Mouse (Mus musculus) lung, adult 2 months (tissue): Measurements from ENCODE around the gene Krt28. TPM values are rescaled to one million over a fixed set of nuclear protein-coding genes. Genes with fewer than 3 reads are reported as not detected.

Experiments
- DNase-seq: peaks from one replicate; pipeline ENCODE4 v3.0.0; 2022
- H3K4me1 ChIP-seq: fragments of 200-500 bp; 2 replicates; pipeline ENCODE4 v1.6.1; 2011; ENCODE audit warnings: low read length; ENCODE audit not compliant: control insufficient read depth, insufficient read depth
- H3K4me3 ChIP-seq: fragments of 200-500 bp; replicated peaks from 2 replicates; pipeline ENCODE3; 2011; ENCODE audit warnings: low read depth, mild to moderate bottlenecking, control low read depth, low read length; ENCODE audit errors: extremely low read depth
- CTCF ChIP-seq: fragments of 200-500 bp; IDR thresholded peaks from 2 replicates; pipeline ENCODE4 v1.5.1; 2011; ENCODE audit warnings: mild to moderate bottlenecking, low read length, control low read depth; ENCODE audit not compliant: insufficient read depth
- POLR2A ChIP-seq: fragments of 200-500 bp; IDR thresholded peaks from 2 replicates; pipeline ENCODE4 v1.6.1; 2011; ENCODE audit warnings: low read depth, mild to moderate bottlenecking, control low read depth, low read length, borderline replicate concordance; ENCODE audit errors: extremely low read depth
- WGBS: fragments of 180-500 bp; shearing (Covaris S2); methylation state at CpG from one replicate; pipeline ENCODE4 v1.1.7; 2018; 5-methylcytosine and 5-hydroxymethylcytosine counted together
- polyA plus RNA-seq: library from polyadenylated mRNA; depleted of rRNA; stranded (reverse); fragments of >200 nt; gene quantifications from 2 replicates; pipeline ENCODE4 v1.2.3, GENCODE M21; 2012; rRNA removed

The Krt28 gene
- polyA plus RNA-seq, 1 experiment: 0.15 TPM

DNA sequence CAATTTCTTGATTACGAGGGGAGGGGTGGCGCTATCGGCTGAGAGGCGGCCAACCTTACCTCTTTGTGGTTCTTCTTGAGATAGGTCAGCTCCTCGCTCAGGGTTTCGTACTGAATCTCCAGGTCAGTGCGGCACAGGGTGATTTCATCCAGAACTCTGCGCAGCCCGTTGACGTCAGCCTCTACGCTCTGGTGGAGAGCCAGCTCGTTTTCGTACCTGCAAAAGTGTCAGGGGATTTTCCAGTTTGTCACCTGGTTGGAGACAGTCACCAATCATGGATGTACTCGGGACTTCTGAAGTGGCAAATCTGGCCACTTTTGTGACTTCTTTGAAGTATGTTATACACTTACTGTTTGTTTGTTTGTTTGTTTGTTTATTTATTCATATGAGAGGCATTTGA is 53.6 kb downstream of the Krt28 start:
- H3K4me3 ChIP-seq: no peak overlapping the region
- H3K4me1 ChIP-seq: no peaks in the 10 kb centered on the region
- 87% methylated on average over 14 of the region's 14 CpGs for WGBS
- no peak for DNase-seq
- no peak for TF ChIP-seq CTCF
- TF ChIP-seq POLR2A: no peak

DNA sequence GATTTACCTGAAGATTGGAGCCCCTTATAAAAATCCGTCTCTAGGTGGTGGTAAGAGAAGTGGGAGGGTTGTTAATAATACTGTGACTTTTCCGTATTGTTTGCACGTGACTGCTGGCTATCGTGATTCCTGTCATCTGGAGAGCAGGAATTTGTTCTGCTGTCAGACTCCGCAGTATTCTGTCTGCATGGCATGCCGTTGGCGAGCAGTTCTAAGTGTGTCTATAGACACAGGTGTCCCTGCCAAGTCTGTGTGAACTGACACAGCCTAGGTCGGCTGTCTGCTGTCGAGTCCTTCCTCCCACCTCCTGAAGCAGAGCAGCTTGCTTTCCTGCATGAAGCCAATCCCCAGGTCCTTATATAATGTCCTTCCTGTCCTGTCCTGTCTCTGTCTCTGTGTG is 55.6 kb downstream of the Krt28 start:
- 33% methylated on average over 9 of the region's 9 CpGs for WGBS
- TF ChIP-seq POLR2A (no peak), CTCF (no peak)
- no peak for DNase-seq
- Histone ChIP-seq H3K4me3 (no peak overlapping the region), H3K4me1 (no peaks in the 10 kb centered on the region)

DNA sequence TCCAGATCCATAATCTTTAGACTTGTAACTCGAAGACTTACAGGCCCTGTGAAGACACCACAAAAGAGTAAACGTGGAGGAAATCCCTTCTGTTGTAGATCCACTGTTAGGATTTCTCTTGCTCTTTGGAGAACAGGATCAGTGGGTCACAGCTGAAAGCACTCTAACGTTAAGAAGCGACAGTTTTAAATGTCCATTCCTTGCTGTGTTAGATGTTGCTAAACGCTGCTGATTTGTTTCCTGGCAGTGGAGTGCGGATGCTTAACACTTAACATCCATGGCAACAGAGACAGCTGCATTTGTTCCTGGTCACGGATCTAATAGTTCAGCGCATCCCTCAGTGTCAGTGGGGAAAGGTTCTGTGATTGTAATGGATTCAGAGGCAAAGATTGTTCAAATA is 58.2 kb downstream of the Krt28 start:
- no peak for DNase-seq
- Histone ChIP-seq H3K4me3 (no peak overlapping the region), H3K4me1 (no peaks in the 10 kb centered on the region)
- 56% methylated on average over 8 of the region's 8 CpGs for WGBS
- TF ChIP-seq CTCF (no peak), POLR2A (no peak)

Other genes with a start within 250 kb of the Krt28 start
- 15.5 and 19.7 TPM in 2 replicates for gene Ccr7, start 219.8 kb downstream of the Krt28 start, polyA plus RNA-seq
- 19.3 and 20.8 TPM in 2 replicates for gene Smarce1, start 143.9 kb downstream of the Krt28 start, polyA plus RNA-seq
- 0.11 and 0.12 TPM in 2 replicates for gene Krt222, start 130.8 kb downstream of the Krt28 start, polyA plus RNA-seq
- gene Krt24, start 89.6 kb downstream of the Krt28 start, polyA plus RNA-seq: not detected in 2 replicates
- not detected in 2 replicates for gene Krt25, start 52.0 kb downstream of the Krt28 start, polyA plus RNA-seq
- not detected in 2 replicates for gene Krt26, start 36.9 kb downstream of the Krt28 start, polyA plus RNA-seq
- gene Krt27, start 23.8 kb downstream of the Krt28 start, polyA plus RNA-seq: not detected in 2 replicates
- gene Krt10, start 14.5 kb upstream of the Krt28 start, polyA plus RNA-seq: 1.0 and 1.1 TPM in 2 replicates
- 0.06 TPM in 1 of 2 replicates, not detected in the other for gene Krt12, start 47.4 kb upstream of the Krt28 start, polyA plus RNA-seq
- gene Krt20, start 63.2 kb upstream of the Krt28 start, polyA plus RNA-seq: 0.72 TPM in 1 of 2 replicates, not detected in the other
- 20.2 and 26.1 TPM in 2 replicates for gene Krt23, start 118.2 kb upstream of the Krt28 start, polyA plus RNA-seq
- not detected in 2 replicates for gene Krt39, start 146.4 kb upstream of the Krt28 start, polyA plus RNA-seq
- gene Krt40, start 168.3 kb upstream of the Krt28 start, polyA plus RNA-seq: not detected in 2 replicates
- gene Krtap3-3, start 176.0 kb upstream of the Krt28 start, polyA plus RNA-seq: 1.2 TPM in 1 of 2 replicates, not detected in the other
- gene Krtap3-2, start 181.9 kb upstream of the Krt28 start, polyA plus RNA-seq: 8.7 TPM in 1 of 2 replicates, not detected in the other
- not detected in 2 replicates for gene Gm11939, start 184.6 kb upstream of the Krt28 start, polyA plus RNA-seq
- not detected in 2 replicates for gene Krtap3-1, start 191.7 kb upstream of the Krt28 start, polyA plus RNA-seq
- gene Krtap1-5, start 206.1 kb upstream of the Krt28 start, polyA plus RNA-seq: not detected in 2 replicates
- not detected in 2 replicates for gene Krtap1-4, start 208.8 kb upstream of the Krt28 start, polyA plus RNA-seq
- not detected in 2 replicates for gene Krtap1-3, start 216.4 kb upstream of the Krt28 start, polyA plus RNA-seq
- gene Krtap9-3, start 223.2 kb upstream of the Krt28 start, polyA plus RNA-seq: not detected in 2 replicates
- gene Gm11938, start 228.4 kb upstream of the Krt28 start, polyA plus RNA-seq: not detected in 2 replicates
- gene Gm11937, start 235.3 kb upstream of the Krt28 start, polyA plus RNA-seq: not detected in 2 replicates
- gene Krtap2-4, start 239.9 kb upstream of the Krt28 start, polyA plus RNA-seq: not detected in 2 replicates
- gene Gm11562, start 245.5 kb upstream of the Krt28 start, polyA plus RNA-seq: not detected in 2 replicates